1 mouse cellular context compared by ENCODE assay signal in the genomic region with DNA sequence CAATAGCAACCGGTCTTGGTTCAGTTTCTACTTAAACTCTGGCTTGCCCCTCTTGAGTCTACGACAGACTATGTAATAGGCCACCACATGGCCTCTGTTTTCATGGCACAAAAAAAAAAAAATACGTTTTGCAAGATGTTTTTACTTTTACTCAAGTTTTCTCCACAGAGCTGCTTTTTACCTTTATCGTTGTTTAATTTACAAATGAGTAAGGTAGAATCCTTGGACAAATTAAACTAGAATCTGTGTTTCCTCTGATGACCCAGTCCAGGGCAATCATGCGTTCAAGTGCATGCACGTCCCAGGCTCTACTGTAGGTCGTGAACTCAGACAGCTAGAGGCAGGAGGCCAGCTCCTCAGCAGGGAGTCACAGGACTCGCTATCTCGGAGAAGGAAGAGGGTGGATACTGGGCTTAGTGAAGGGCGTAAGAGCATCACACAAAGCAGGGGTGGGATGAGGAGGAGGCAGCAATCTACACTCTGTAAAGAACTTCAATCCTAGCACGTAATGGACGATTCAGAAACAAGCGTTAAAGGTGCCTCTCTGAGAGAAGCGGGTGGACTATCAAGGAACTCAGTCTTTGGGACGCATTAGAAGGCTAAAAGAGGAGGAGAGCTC.
TF ChIP-seq lines count a peak whose summit lies in the region.

No protein-coding gene starts in this region.

TF ChIP-seq in MEL, 35 proteins besides CTCF, POLR2A, EP300 and RAD21 (continued from another document):
- TF ChIP-seq SMC3 (IDR thresholded peaks at IDR 0.05; ENCODE audit: low read depth, low read length) (no peak), MYC (IDR thresholded peaks at IDR 0.05; ENCODE audit: low read depth, low read length) (peak; percentile 44; the same call in 1 of the 2 replicates), MAX (IDR thresholded peaks at IDR 0.05; ENCODE audit: low read length) (peak; percentile 55), ZC3H11A (IDR thresholded peaks at IDR 0.05; ENCODE audit: low read depth, low read length) (no peak), ZMIZ1 (IDR thresholded peaks at IDR 0.05; ENCODE audit: low read depth, low read length) (peak; percentile 80), MEF2A (IDR thresholded peaks at IDR 0.05; ENCODE audit: extremely low read depth, insufficient replicate concordance, low read depth, low read length, poor library complexity, severe bottlenecking) (no peak), GABPA (IDR thresholded peaks at IDR 0.05; ENCODE audit: low read depth, low read length) (no peak), MAZ (IDR thresholded peaks at IDR 0.05; ENCODE audit: low read depth, low read length) (no peak), CHD1 (IDR thresholded peaks at IDR 0.05; ENCODE audit: low read depth, low read length) (peak; percentile 98), NELFE (IDR thresholded peaks at IDR 0.05; ENCODE audit: low read depth, low read length) (peak; percentile 66), MXI1 (IDR thresholded peaks at IDR 0.05; ENCODE audit: low read depth, low read length) (peak; percentile 79), MAFK (IDR thresholded peaks at IDR 0.05; ENCODE audit: borderline replicate concordance, low read depth, low read length) (no peak), GATA1 (IDR thresholded peaks at IDR 0.05; ENCODE audit: low read depth, low read length) (no peak), ELF1 (IDR thresholded peaks at IDR 0.05; ENCODE audit: low read depth, low read length) (no peak), E2F4 (IDR thresholded peaks at IDR 0.05; ENCODE audit: borderline replicate concordance, low read depth, low read length) (no peak), RCOR1 (IDR thresholded peaks at IDR 0.05; ENCODE audit: low read depth, low read length) (no peak), ZKSCAN1 (IDR thresholded peaks at IDR 0.05; ENCODE audit: low read depth, low read length) (no peak), KAT2A (conservative IDR thresholded peaks at IDR 0.05; ENCODE audit: low read depth, low read length) (no peak), BHLHE40 (IDR thresholded peaks at IDR 0.05; ENCODE audit: borderline replicate concordance, low read depth, low read length) (no peak), POLR2AphosphoS5 (IDR thresholded peaks at IDR 0.05; ENCODE audit: borderline replicate concordance, low read depth, low read length) (0 out of 2 replicates have a peak, but pooled peaks have one; percentile 3), NRF1 (IDR thresholded peaks at IDR 0.05; ENCODE audit: insufficient read depth, low read depth, low read length, poor library complexity, severe bottlenecking) (no peak), TAL1 (IDR thresholded peaks at IDR 0.05; ENCODE audit: low read length) (no peak), TCF12 (IDR thresholded peaks at IDR 0.05; ENCODE audit: low read depth, low read length) (no peak; the same call in 1 of the 2 replicates), USF1 (IDR thresholded peaks at IDR 0.05; ENCODE audit: low read depth, low read length) (no peak), TBP (IDR thresholded peaks at IDR 0.05; ENCODE audit: low read depth, low read length) (peak; percentile 67), ETS1 (IDR thresholded peaks at IDR 0.05; ENCODE audit: low read depth, low read length) (peak; percentile 23), USF2 (IDR thresholded peaks at IDR 0.05; ENCODE audit: borderline replicate concordance in 1 of 2, insufficient read depth in 1 of 2, low read depth in 1 of 2, low read length in 2 of 2) (no peak; a peak in 1 of 4 replicates)
TF ChIP-seq in MEL: peak in this region for 14.
